Mouse (Mus musculus): ENCODE data around the gene Baz1b. TPM values are rescaled to one million over a fixed set of nuclear protein-coding genes. Genes with fewer than 3 reads are reported as not detected.
A peak's percentile ranks its signal among the peaks of the same experiment; 100 is the strongest.

Gene Baz1b
- total and polyA plus RNA-seq, 3 experiments, result 13.9 to 46.1 (median 42.3) TPM

GRCm38 (mm10) chr5:135171688-135172220 is 15.3 kb upstream of the Baz1b start:
- WGBS, result 80% methylated on average over 6 of the region's 6 CpGs
- H3K27ac ChIP-seq, result no peak overlapping the region
- H3K4me1 ChIP-seq (ENCODE audit: control insufficient read depth, insufficient read depth, low read length), result peaks cover 1% of the 10 kb centered on the region; the same call in 1 of the 2 replicates
- no peak overlapping the region for H3K9ac ChIP-seq (ENCODE audit: low read depth, low read length)
- H3K4me3 ChIP-seq, result no peak overlapping the region
- H3K36me3 ChIP-seq (ENCODE audit: control insufficient read depth, insufficient read depth, low read length), result no peaks in the 10 kb centered on the region
- intact Hi-C loops (cut with DNase I), result no loop called here
- no peak for DNase-seq
- H3K79me2 ChIP-seq (replicated peaks; ENCODE audit: control insufficient read depth, insufficient read depth, low read length), result no peaks in the 10 kb centered on the region
- TF ChIP-seq POLR2A (IDR thresholded peaks at IDR 0.05; ENCODE audit: insufficient read depth, low read depth, low read length) (no peak), EP300 (IDR thresholded peaks at IDR 0.05; ENCODE audit: insufficient read depth, low read depth, low read length) (no peak), CTCF (IDR thresholded peaks at IDR 0.05) (no peak)
- no peaks in the 10 kb centered on the region for H3K27me3 ChIP-seq (ENCODE audit: control insufficient read depth, insufficient read depth, low read length)

- TF ChIP-seq EP300 (IDR thresholded peaks at IDR 0.05; ENCODE audit: insufficient read depth, low read depth, low read length) (no peak), CTCF (IDR thresholded peaks at IDR 0.05) (no peak), POLR2A (IDR thresholded peaks at IDR 0.05; ENCODE audit: insufficient read depth, low read depth, low read length) (no peak)
- WGBS, result 94% methylated on average over 5 of the region's 5 CpGs
- H3K27me3 ChIP-seq (ENCODE audit: control insufficient read depth, insufficient read depth, low read length), result no peaks in the 10 kb centered on the region
- intact Hi-C loops (cut with DNase I), result no loop called here
- DNase-seq, result no peak
- H3K4me3 ChIP-seq, result no peak overlapping the region
- no peak overlapping the region for H3K27ac ChIP-seq
- H3K4me1 ChIP-seq (ENCODE audit: control insufficient read depth, insufficient read depth, low read length), result peaks cover 1% of the 10 kb centered on the region; the same call in 1 of the 2 replicates
- H3K9ac ChIP-seq (ENCODE audit: low read depth, low read length), result no peak overlapping the region
- no peaks in the 10 kb centered on the region for H3K79me2 ChIP-seq (replicated peaks; ENCODE audit: control insufficient read depth, insufficient read depth, low read length)
- H3K36me3 ChIP-seq (ENCODE audit: control insufficient read depth, insufficient read depth, low read length), result no peaks in the 10 kb centered on the region
Measured at GRCm38 (mm10) chr5:135172986-135173385, 14.1 kb upstream of the Baz1b start.

DNA sequence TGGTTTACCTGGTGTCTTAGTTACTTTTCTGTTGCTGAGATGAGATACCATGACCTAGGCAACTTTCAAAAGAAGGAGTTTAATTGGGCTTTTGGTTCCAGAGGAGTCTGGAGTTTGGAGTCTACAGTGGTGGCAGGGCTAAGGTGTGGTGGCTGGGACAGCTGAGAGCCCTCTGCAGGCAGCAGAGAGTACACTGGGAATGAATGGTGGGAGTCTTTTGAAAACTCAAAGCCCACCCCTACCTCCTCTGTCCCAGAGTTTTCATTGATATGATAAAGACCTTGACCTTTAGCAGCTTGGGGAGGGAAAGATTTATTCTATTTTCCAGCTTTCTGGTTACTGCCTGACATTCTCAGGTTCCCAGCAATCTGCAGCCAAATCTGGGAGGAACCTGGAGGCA is 12.0 kb upstream of the Baz1b start:
- H3K4me1 ChIP-seq (ENCODE audit: control insufficient read depth, insufficient read depth, low read length), result no peaks in the 10 kb centered on the region
- H3K9ac ChIP-seq (ENCODE audit: low read depth, low read length), result no peak overlapping the region
- H3K79me2 ChIP-seq (replicated peaks; ENCODE audit: control insufficient read depth, insufficient read depth, low read length), result no peaks in the 10 kb centered on the region
- no peaks in the 10 kb centered on the region for H3K36me3 ChIP-seq (ENCODE audit: control insufficient read depth, insufficient read depth, low read length)
- peak; percentile 6; the same call in 1 of the 2 replicates for TF ChIP-seq CTCF (IDR thresholded peaks at IDR 0.05)
- TF ChIP-seq EP300 (IDR thresholded peaks at IDR 0.05; ENCODE audit: insufficient read depth, low read depth, low read length), result no peak
- intact Hi-C loops (cut with DNase I), result no loop called here
- no peak overlapping the region for H3K4me3 ChIP-seq
- H3K27me3 ChIP-seq (ENCODE audit: control insufficient read depth, insufficient read depth, low read length), result no peaks in the 10 kb centered on the region
- DNase-seq, result no peak
- H3K27ac ChIP-seq, result no peak overlapping the region

GRCm38 (mm10) chr5:135178523-135178922 is 8.5 kb upstream of the Baz1b start:
- no peaks in the 10 kb centered on the region for H3K36me3 ChIP-seq (ENCODE audit: control insufficient read depth, insufficient read depth, low read length)
- intact Hi-C loops (cut with DNase I), result no loop called here
- no peak for DNase-seq

DNA sequence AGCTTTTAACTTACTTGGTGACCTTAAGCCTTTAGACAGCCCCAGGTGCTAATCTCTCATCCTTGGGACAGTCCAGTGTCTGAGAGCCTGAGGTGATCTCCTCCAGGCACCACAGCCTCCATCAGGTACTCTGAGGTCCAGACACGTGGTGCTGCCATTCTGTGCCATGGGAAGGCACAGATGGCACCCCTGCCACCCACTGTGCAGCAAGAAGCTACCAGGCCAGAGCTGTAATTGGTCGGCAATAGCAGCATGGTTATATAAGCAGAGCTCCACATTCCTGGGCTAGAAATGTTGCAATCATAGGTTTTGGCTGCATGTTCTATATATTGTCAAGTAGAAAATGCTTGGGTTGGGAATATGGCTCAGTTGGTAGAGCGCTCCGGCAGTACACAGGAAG is 8.1 kb upstream of the Baz1b start:
- Histone ChIP-seq H3K9ac (ENCODE audit: low read depth, low read length) (no peak overlapping the region), H3K27ac (no peak overlapping the region), H3K4me1 (ENCODE audit: control insufficient read depth, insufficient read depth, low read length) (no peaks in the 10 kb centered on the region), H3K4me3 (no peak overlapping the region), H3K27me3 (ENCODE audit: control insufficient read depth, insufficient read depth, low read length) (no peaks in the 10 kb centered on the region), H3K79me2 (replicated peaks; ENCODE audit: control insufficient read depth, insufficient read depth, low read length) (no peaks in the 10 kb centered on the region), H3K36me3 (ENCODE audit: control insufficient read depth, insufficient read depth, low read length) (no peaks in the 10 kb centered on the region)
- WGBS, result 91% methylated on average over 4 of the region's 4 CpGs
- intact Hi-C loops (cut with DNase I), result no loop called here
- no peak for TF ChIP-seq CTCF (IDR thresholded peaks at IDR 0.05)
- no peak for TF ChIP-seq EP300 (IDR thresholded peaks at IDR 0.05; ENCODE audit: insufficient read depth, low read depth, low read length)
- TF ChIP-seq POLR2A (IDR thresholded peaks at IDR 0.05; ENCODE audit: insufficient read depth, low read depth, low read length), result no peak
- DNase-seq, result no peak

More at GRCm38 (mm10) chr5:135178523-135178922, 8.5 kb upstream of the Baz1b start:
- 60% methylated on average over 3 of the region's 3 CpGs for WGBS
- no peak for TF ChIP-seq CTCF (IDR thresholded peaks at IDR 0.05)
- TF ChIP-seq POLR2A (IDR thresholded peaks at IDR 0.05; ENCODE audit: insufficient read depth, low read depth, low read length), result no peak
- TF ChIP-seq EP300 (IDR thresholded peaks at IDR 0.05; ENCODE audit: insufficient read depth, low read depth, low read length), result no peak
- Histone ChIP-seq H3K79me2 (replicated peaks; ENCODE audit: control insufficient read depth, insufficient read depth, low read length) (no peaks in the 10 kb centered on the region), H3K27me3 (ENCODE audit: control insufficient read depth, insufficient read depth, low read length) (no peaks in the 10 kb centered on the region), H3K9ac (ENCODE audit: low read depth, low read length) (no peak overlapping the region), H3K27ac (no peak overlapping the region), H3K4me1 (ENCODE audit: control insufficient read depth, insufficient read depth, low read length) (no peaks in the 10 kb centered on the region), H3K4me3 (no peak overlapping the region)

DNA sequence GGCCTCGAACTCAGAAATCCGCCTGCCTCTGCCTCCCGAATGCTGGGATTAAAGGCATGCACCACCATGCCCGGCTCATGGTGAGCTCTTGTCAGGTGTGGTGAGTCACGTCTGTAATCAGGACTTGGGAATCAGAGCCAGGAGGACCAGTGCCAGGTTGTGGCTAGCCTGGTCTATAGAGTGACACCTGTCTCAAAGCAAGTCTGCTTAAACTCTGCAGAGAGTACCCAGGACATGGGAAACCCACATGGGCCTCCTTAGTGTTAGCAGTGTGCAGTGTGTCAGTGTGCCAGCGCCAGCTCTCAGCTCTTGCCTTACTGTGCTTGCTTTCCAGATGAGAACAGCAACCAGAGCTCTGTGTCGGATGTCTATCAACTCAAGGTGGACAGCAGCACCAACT is 7.4 kb upstream of the Baz1b start:
- TF ChIP-seq EP300 (IDR thresholded peaks at IDR 0.05; ENCODE audit: insufficient read depth, low read depth, low read length) (no peak), POLR2A (IDR thresholded peaks at IDR 0.05; ENCODE audit: insufficient read depth, low read depth, low read length) (no peak), CTCF (IDR thresholded peaks at IDR 0.05) (no peak)
- WGBS, result 90% methylated on average over 7 of the region's 7 CpGs
- DNase-seq, result no peak
- no peak overlapping the region for H3K9ac ChIP-seq (ENCODE audit: low read depth, low read length)
- no peaks in the 10 kb centered on the region for H3K4me1 ChIP-seq (ENCODE audit: control insufficient read depth, insufficient read depth, low read length)
- H3K27ac ChIP-seq, result no peak overlapping the region
- H3K36me3 ChIP-seq (ENCODE audit: control insufficient read depth, insufficient read depth, low read length), result no peaks in the 10 kb centered on the region
- no peaks in the 10 kb centered on the region for H3K27me3 ChIP-seq (ENCODE audit: control insufficient read depth, insufficient read depth, low read length)
- intact Hi-C loops (cut with DNase I), result no loop called here
- no peaks in the 10 kb centered on the region for H3K79me2 ChIP-seq (replicated peaks; ENCODE audit: control insufficient read depth, insufficient read depth, low read length)
- no peak overlapping the region for H3K4me3 ChIP-seq

Measured in heart, adult 2 months (tissue).